11 mouse cellular contexts compared by ENCODE assay signal in genomic region chr10:99197125-99197524, GRCm38 (mm10).
DNase-seq lines count a peak whose midpoint lies in the region; ATAC-seq lines count a peak whose summit lies in the region.
"Had no signal": no experiment of that assay in that cellular context is flagged by ENCODE, and none has a peak within 500 bp of the region (broad histone marks: within the 10 kb centered on the region; RNA-seq: fewer than 3 reads in every experiment).

No protein-coding gene starts in this region.

- DNase-seq in forebrain, embryonic 10.5 days (ENCODE audit: extremely low spot score, low spot score) = no peak
- DNase-seq in forebrain, embryonic 11.5 days (ENCODE audit: low spot score) = no peak
- DNase-seq in embryonic facial prominence, embryonic 10.5 days (ENCODE audit: low spot score) = peak; percentile 67
- peak; percentile 58 for DNase-seq in midbrain, embryonic 14.5 days
- DNase-seq in right cerebral cortex, adult 2 months (ENCODE audit: low spot score in 2 of 2) = no peak
- no peak for DNase-seq in ovary, adult 18-20 months (ENCODE audit: low spot score)
- DNase-seq in heart, postnatal 10 days = no peak
- DNase-seq: adrenal gland, postnatal 25 days; left cerebral cortex, postnatal 4 days had no signal

- H3K9ac ChIP-seq in forebrain, embryonic 11.5 days (ENCODE audit: low read length) = no peak overlapping the region
- no peak overlapping the region for H3K9ac ChIP-seq in hindbrain, embryonic 13.5 days
- no peak overlapping the region for H3K9ac ChIP-seq in midbrain, embryonic 14.5 days (replicated peaks; ENCODE audit: low read length)
- H3K9ac ChIP-seq: liver, embryonic 15.5 days had no signal

- H3K4me1 ChIP-seq in forebrain, embryonic 10.5 days = peaks cover 31% of the 10 kb centered on the region
- H3K4me1 ChIP-seq in forebrain, embryonic 11.5 days (replicated peaks; ENCODE audit: control insufficient read depth, insufficient read depth, low read length) = 0 out of 2 replicates have a peak, but pooled peaks cover 4% of the 10 kb centered on the region
- H3K4me1 ChIP-seq in embryonic facial prominence, embryonic 10.5 days = peaks cover 54% of the 10 kb centered on the region
- peaks cover 12% of the 10 kb centered on the region for H3K4me1 ChIP-seq in hindbrain, embryonic 13.5 days (replicated peaks)
- H3K4me1 ChIP-seq in midbrain, embryonic 14.5 days (ENCODE audit: control insufficient read depth, insufficient read depth, low read length) = peaks cover 8% of the 10 kb centered on the region; the same call in 1 of the 2 replicates

- H3K9me3 ChIP-seq in forebrain, embryonic 10.5 days = no peaks in the 10 kb centered on the region
- no peaks in the 10 kb centered on the region for H3K9me3 ChIP-seq in forebrain, embryonic 11.5 days (ENCODE audit: control insufficient read depth, low read length)
- H3K9me3 ChIP-seq in embryonic facial prominence, embryonic 10.5 days = no peaks in the 10 kb centered on the region
- no peaks in the 10 kb centered on the region for H3K9me3 ChIP-seq in hindbrain, embryonic 13.5 days
- no peaks in the 10 kb centered on the region for H3K9me3 ChIP-seq in midbrain, embryonic 14.5 days (ENCODE audit: control insufficient read depth, low read length)
- H3K9me3 ChIP-seq: liver, embryonic 15.5 days had no signal

- no peak overlapping the region for H3K4me3 ChIP-seq in forebrain, embryonic 10.5 days
- no peak overlapping the region for H3K4me3 ChIP-seq in forebrain, embryonic 11.5 days (ENCODE audit: low read depth, low read length)
- H3K4me3 ChIP-seq in embryonic facial prominence, embryonic 10.5 days = no peak overlapping the region
- H3K4me3 ChIP-seq in hindbrain, embryonic 13.5 days = no peak overlapping the region
- H3K4me3 ChIP-seq in midbrain, embryonic 14.5 days (replicated peaks; ENCODE audit: low read depth, low read length) = no peak overlapping the region
- H3K4me3 ChIP-seq: liver, embryonic 15.5 days had no signal

- intact Hi-C loops in heart, postnatal 10 days (cut with DNase I) = no loop called here

- no peaks in the 10 kb centered on the region for H3K27me3 ChIP-seq in forebrain, embryonic 10.5 days (ENCODE audit: poor library complexity, severe bottlenecking)
- no peaks in the 10 kb centered on the region for H3K27me3 ChIP-seq in forebrain, embryonic 11.5 days (ENCODE audit: control insufficient read depth, insufficient read depth, low read length)
- H3K27me3 ChIP-seq in embryonic facial prominence, embryonic 10.5 days (replicated peaks; ENCODE audit: low read depth, poor library complexity, severe bottlenecking) = no peaks in the 10 kb centered on the region
- no peaks in the 10 kb centered on the region for H3K27me3 ChIP-seq in hindbrain, embryonic 13.5 days
- no peaks in the 10 kb centered on the region for H3K27me3 ChIP-seq in midbrain, embryonic 14.5 days (ENCODE audit: control insufficient read depth, insufficient read depth, low read length)
- H3K27me3 ChIP-seq: liver, embryonic 15.5 days had no signal

- 78% methylated on average over 8 of the region's 8 CpGs for WGBS in forebrain, embryonic 10.5 days
- 74% methylated on average over 8 of the region's 8 CpGs for WGBS in forebrain, embryonic 11.5 days
- 52% methylated on average over 8 of the region's 8 CpGs for WGBS in embryonic facial prominence, embryonic 10.5 days
- 50% methylated on average over 8 of the region's 8 CpGs for WGBS in hindbrain, embryonic 13.5 days
- WGBS in midbrain, embryonic 14.5 days = 46% methylated on average over 8 of the region's 8 CpGs

- H3K36me3 ChIP-seq in forebrain, embryonic 10.5 days (replicated peaks) = peaks cover 34% of the 10 kb centered on the region
- H3K36me3 ChIP-seq in forebrain, embryonic 11.5 days (ENCODE audit: control insufficient read depth, insufficient read depth, low read length) = no peaks in the 10 kb centered on the region; the same call in 1 of the 2 replicates
- peaks cover 24% of the 10 kb centered on the region for H3K36me3 ChIP-seq in embryonic facial prominence, embryonic 10.5 days (replicated peaks)
- H3K36me3 ChIP-seq in hindbrain, embryonic 13.5 days = peaks cover 2% of the 10 kb centered on the region; the same call in 1 of the 2 replicates
- H3K36me3 ChIP-seq in midbrain, embryonic 14.5 days (ENCODE audit: control insufficient read depth, insufficient read depth, low read length) = no peaks in the 10 kb centered on the region; the same call in 1 of the 2 replicates
- H3K36me3 ChIP-seq: liver, embryonic 15.5 days had no signal

- no peak for ATAC-seq in forebrain, embryonic 11.5 days (replicated peaks; ENCODE audit: low FRiP score)
- peak; percentile 69; the same call in 1 of the 2 replicates for ATAC-seq in hindbrain, embryonic 13.5 days (ENCODE audit: low FRiP score)
- ATAC-seq in midbrain, embryonic 14.5 days (ENCODE audit: low FRiP score, low TSS enrichment) = peak; percentile 66; the same call in 1 of the 2 replicates

- H3K27ac ChIP-seq in forebrain, embryonic 10.5 days = peak overlapping the region; percentile 53; the same call in 1 of the 2 replicates
- no peak overlapping the region for H3K27ac ChIP-seq in forebrain, embryonic 11.5 days (ENCODE audit: low read depth, low read length)
- H3K27ac ChIP-seq in embryonic facial prominence, embryonic 10.5 days (replicated peaks) = peak overlapping the region; percentile 63
- H3K27ac ChIP-seq in hindbrain, embryonic 13.5 days = no peak overlapping the region
- 0 out of 2 replicates have a peak overlapping the region, but pooled peaks have one; percentile 37 for H3K27ac ChIP-seq in midbrain, embryonic 14.5 days (replicated peaks; ENCODE audit: low read depth, low read length)
- H3K27ac ChIP-seq: liver, embryonic 15.5 days had no signal

- H3K4me2 ChIP-seq in forebrain, embryonic 11.5 days (ENCODE audit: low read depth, low read length, severe bottlenecking) = no peak overlapping the region
- no peak overlapping the region for H3K4me2 ChIP-seq in hindbrain, embryonic 13.5 days
- H3K4me2 ChIP-seq in midbrain, embryonic 14.5 days (ENCODE audit: low read length) = no peak overlapping the region
- H3K4me2 ChIP-seq: liver, embryonic 15.5 days had no signal

Comparison
In these comparisons a context has a peak if more than half of its experiments do, and no peak if none do; other contexts are left out.
1. H3K27ac ChIP-seq: peak in forebrain, embryonic 10.5 days (single experiment), embryonic facial prominence, embryonic 10.5 days (single experiment) and midbrain, embryonic 14.5 days (single experiment); none in forebrain, embryonic 11.5 days (single experiment) and hindbrain, embryonic 13.5 days (single experiment).
2. DNase-seq: peak in embryonic facial prominence, embryonic 10.5 days (single experiment) and midbrain, embryonic 14.5 days (single experiment); none in forebrain, embryonic 10.5 days (single experiment), forebrain, embryonic 11.5 days (single experiment), right cerebral cortex, adult 2 months (0 of 2), ovary, adult 18-20 months (single experiment) and heart, postnatal 10 days (0 of 2).